Mouse (Mus musculus) olfactory bulb, adult 2 months (tissue): ENCODE data around the gene Olfr1014.

ENCODE experiments used
- CTCF ChIP-seq: fragments of 200-500 bp; IDR thresholded peaks from 2 replicates; pipeline ENCODE4 v1.5.1; 2012; ENCODE audit warnings: low read depth, mild to moderate bottlenecking, low read length, moderate library complexity; ENCODE audit not compliant: insufficient read depth
- POLR2A ChIP-seq: fragments of 200-500 bp; IDR thresholded peaks from 2 replicates; pipeline ENCODE4 v1.6.1; 2012; ENCODE audit warnings: mild to moderate bottlenecking, low read depth, low read length, moderate library complexity; ENCODE audit not compliant: insufficient read depth

GRCm38 (mm10) chr2:85772413-85772812 is at the start of gene Olfr1014:
- TF ChIP-seq CTCF (no peak), POLR2A (no peak)
